Mouse (Mus musculus) gastrocnemius, adult 18-20 months (tissue): Measurements from ENCODE around the gene Pusl1. TPM values are rescaled to one million over a fixed set of nuclear protein-coding genes. Genes with fewer than 3 reads are reported as not detected.

Experiments used
- DNase-seq: peaks from one replicate; pipeline ENCODE4 v3.0.0; 2021; ENCODE audit warnings: low spot score
- long read RNA-seq, 2 experiments: library from polyadenylated mRNA; stranded (forward); transcript quantifications; one replicate each; pipeline ENCODE4 v2.0.0; 2021
- total RNA-seq, 2 experiments: library from RNA; stranded (reverse); gene quantifications; 2 replicates each; pipeline ENCODE4 v1.2.3; 2021

Gene Pusl1
- total RNA-seq, result 10 to 100 TPM; 11.2 to 13.2 TPM
- long read RNA-seq, experiment 1, transcript Pusl1-201 (8 exons, 1,243 nt), result major isoform, 8 of 14 reads
- long read RNA-seq, experiment 1, partial matches to known transcripts, result 1 of 14 reads
- long read RNA-seq, experiment 1, other reads (novel, unspliced or antisense), result 5 of 14 reads
- long read RNA-seq, experiment 2, partial matches to known transcripts, result 2 of 10 reads
- long read RNA-seq, experiment 2, other reads (novel, unspliced or antisense), result 5 of 10 reads

DNA sequence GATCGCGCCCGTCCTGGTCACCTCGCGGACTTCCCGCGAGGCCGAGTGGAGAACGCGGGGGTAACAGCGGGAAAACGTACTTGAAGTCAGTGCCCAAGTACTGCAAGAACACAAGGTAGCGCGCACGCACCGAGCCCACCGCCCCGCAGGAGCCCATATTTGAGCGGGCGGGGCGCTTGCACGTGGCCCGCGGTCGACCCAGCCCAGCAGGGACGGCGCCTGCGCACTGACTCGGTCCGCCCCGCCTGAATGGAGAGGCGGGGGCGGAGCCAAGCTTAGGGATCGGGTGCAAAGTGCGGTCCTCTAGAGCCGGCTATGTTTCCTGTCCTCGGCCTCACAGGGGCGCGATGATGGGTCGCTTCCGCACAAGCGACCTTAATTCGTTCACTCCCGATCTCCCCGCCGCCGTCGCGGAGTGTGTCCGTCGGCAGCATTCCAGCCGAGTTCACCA lies at the start of gene Pusl1, which contains the start of gene Acap3:
TSS of gene Pusl1 (minus strand) at position 231 of the 451 bp plus-strand sequence.
TSS of gene Acap3 (plus strand) at position 272 of the 451 bp plus-strand sequence.
- peak; percentile 96 for DNase-seq

DNA sequence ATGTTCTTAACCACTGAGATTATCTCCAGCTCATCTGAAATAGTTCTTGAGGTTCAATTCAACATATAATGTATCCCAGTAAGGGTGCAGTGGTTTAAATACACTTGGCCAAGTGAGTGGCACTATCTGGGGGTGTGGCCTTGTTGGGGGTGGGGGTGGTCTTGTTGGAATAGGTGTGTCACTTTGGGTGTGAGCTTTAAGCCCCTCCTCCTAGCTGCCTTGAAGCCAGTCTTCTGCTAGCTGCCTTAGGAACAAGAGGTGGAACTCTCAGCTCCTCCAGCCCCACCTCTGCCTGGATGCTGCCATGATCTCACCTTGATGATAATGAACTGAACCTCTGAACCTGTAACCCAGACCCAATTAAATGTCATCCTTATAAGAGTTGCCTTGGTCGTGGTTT lies 40.5 kb upstream of the Pusl1 start:
- no peak for DNase-seq

DNA sequence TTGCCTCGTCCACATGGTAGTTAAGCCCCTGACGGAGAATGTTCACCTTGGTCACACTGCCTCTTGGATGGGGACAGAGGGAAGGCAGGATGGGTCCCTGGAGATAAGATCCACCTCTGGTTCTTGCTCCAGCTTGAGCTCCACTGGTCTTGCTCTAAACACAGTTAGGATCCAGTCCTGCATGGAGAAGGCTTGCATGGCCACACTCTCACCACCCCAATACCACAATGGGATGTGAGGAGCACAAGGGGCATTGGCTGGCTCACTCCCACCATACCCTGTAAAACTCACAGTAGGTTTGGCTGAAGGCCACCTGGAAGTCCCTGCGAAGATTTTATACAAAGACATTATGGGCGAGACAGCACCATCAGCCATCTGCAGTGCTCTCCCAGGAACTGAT lies 17.2 kb upstream of the Pusl1 start:
- no peak for DNase-seq

DNA sequence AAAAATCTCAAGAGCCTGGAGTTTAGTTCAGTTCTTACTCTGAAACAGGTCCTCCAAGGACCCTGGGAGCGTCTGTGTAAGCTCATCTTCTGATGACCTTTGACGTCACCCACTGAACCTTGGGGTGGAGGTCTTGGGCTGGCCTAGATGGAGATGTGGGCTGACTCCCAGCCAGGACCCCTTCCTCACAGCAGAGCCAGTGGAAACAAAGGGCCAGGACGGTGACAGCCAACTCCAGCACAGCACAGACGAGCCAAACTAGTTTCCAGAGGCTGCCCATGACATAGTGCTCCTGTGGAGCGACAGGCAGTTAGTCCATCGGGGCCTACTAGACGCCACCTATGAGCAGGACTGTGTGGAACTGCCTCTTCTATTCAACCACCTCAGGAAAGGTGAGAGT lies 16.7 kb upstream of the Pusl1 start:
- peak; percentile 1 for DNase-seq

DNA sequence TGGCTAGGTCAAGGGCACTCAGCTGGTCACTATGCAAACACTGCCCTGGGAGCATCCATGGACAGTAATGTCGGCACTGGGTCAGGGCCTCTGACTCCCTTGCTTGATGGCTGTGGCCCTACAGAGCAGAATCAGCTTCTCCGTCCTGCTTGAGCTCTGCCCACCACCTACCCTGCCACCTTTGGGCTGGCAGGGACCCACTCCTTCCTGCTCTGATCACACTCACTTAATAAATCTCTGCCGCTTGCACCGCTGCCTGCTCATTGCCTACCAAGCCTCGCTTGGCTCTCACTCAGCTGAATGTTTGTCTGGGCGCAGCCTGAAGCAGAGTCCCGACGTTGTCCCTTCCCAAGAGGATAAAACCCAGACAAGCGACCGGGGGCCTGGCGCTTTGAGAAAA lies 15.4 kb upstream of the Pusl1 start:
- DNase-seq, result no peak

DNA sequence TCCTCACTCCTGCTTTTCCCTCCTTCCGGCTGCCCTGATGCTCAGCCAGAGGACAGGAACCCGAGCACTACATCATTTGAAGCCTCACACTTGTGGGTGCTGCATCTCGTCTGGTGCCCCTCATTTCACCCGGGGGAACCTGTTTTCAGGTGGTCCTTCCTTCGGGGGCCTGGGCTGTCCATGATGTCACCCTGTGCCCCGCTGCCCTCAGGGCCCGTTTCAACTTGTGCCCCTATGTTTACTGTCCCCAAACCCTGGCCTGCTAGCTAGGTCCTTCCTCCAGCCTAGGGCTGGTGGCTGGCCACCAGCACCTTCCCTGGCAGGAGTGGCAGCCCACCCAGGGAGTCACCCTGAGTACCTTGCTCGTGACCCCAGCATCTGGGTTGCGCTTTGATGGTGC lies 14.5 kb upstream of the Pusl1 start:
- DNase-seq, result no peak

DNA sequence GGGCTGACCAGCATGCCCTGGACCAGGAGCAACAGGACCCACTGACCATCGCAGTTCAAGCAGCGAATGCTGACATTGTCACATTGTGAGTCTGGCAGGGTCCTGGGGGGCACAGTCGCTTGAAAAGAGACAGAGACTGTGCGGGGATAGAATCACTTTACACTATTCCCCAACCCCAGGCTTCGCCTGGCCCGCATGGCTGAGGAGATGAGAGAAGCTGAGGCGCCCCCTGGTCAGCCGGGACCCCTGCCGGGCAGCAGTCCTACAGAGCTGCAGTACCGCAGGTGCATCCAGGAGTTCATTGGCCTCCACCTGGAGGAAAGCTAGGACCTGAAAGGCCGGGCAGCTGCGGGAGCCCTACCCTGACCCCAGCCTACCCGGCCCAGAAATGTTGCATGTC lies 14.1 kb upstream of the Pusl1 start:
- DNase-seq, result no peak

DNA sequence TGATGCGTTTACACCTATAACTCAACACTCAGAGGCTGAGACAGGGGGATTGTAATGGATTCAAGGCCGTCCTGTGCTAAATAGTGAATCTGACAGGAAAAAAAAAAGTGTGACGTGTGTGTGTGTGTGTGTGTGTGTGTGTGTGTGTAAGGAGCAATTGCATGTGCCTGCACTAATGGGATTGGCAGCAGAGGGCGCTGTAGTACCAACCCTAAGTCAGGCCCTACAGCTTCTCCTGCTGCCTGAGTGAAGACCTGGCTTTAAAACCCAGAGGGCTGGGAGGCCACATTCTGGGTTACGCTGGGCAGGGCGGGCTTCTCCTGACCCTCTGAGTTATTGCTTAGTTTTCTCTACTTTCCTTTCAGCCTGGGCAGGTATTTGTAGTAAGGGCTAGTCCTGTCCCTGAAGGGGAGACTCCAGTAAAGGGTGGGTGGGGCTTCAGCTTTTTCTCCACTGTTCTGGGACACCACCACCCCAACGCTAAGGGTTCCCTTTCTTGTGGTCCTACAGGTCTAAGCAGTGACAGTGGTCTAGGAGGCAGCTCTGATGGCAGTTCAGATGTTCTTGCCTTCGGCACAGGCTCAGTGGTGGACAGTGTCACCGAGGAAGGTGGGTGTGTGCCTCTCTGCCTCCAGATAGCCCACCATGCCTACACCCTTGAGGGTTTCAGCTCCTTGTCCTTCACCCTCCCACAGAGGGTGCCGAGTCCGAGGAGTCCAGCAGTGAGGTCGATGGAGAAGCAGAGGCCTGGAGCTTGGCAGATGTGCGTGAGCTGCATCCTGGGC lies 12.9 kb upstream of the Pusl1 start:
- no peak for DNase-seq

DNA sequence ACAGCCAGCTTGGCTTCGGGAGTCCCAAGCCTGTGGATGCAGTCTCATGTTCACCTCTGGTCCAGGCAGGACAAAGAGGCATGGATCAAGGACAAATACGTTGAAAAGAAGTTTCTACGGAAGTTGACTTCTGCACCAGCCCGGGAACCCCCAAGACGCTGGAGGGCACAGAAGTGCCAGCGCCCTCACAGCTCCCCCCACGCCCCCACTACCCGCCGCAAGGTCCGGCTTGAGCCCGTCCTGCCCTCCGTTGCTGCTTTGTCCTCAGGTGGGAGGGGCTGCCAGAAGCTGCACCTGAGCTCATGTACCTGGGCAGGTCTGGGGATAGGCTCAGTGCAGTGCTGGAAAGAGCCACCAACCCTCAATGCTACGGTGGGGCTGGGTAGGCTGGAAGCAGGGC lies 11.7 kb upstream of the Pusl1 start:
- no peak for DNase-seq

DNA sequence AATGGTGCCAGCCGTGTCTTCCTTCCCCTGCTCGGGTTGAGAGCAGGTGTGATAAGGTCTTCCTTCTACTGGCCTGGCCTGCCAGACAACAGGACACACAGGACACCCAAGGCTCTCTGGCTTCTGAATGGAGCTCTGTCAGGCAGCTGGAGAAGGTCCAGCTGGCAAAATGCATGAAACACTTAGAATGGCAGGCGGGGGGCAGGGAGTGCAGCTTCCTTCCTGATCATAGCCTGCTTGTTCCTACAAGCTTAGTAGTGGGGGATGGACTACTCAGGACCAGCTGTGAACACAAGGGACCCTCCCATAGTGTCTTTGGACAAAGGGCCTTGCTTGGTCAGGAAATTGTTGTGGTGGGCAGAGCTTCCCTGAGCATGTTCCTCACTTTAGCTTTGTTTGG lies 9.6 kb upstream of the Pusl1 start:
- no peak for DNase-seq

DNA sequence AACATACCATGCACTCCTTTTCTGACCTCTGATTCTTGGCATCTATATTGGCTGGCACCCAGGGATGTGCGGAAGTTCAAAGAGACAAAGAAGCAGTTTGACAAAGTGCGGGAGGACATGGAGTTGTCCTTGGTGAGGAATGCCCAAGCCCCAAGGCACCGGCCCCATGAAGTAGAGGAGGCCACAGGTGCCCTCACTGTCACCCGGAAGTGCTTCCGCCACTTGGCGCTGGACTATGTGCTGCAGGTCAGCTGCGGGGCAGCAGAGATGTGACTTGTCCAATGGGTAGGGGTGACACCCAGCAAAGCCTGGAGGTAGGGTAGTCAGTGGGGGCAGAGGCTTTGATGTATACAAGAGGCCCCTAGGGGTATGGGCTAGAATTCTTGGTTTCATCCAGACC lies 7.8 kb upstream of the Pusl1 start:
- no peak for DNase-seq

DNA sequence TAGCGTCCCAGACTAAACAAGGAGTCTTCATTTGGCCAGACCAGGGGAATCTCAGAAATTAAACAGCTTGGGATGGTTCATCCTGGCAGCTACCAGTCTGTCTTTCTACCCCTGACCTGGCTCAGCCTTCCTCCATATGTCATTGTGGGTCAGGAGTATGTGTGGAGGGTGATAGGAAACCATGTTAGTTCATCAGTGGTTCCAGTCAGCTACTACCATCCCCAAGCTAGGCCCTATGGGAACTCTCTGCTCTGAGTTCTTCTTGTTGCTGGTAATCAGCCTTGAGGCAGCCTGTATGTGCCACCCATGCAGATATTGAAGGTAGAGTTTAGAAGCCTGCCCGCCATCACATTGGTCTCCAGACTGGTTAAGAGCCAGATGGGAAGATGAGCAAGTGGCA lies 6.7 kb upstream of the Pusl1 start:
- DNase-seq, result no peak

DNA sequence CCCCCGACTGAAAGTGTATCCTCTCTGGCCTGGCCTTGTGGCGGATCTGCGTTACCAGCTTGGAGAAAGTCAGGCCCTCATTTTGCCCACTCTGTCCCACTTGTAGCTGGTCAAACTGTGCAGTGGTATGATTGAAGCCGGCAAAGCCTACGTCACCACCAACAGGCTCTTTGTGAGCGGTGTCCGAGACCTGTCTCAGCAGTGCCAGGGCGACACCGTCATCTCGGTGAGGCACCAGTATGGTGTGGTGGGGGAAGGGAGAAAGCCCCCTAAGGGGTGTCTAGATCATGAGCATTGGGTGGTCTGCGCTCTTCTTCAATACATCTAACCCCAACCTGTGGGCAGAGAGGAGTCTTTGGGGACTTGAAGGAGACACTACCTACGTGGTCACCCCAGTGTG lies 4.9 kb upstream of the Pusl1 start:
- DNase-seq, result no peak

DNA sequence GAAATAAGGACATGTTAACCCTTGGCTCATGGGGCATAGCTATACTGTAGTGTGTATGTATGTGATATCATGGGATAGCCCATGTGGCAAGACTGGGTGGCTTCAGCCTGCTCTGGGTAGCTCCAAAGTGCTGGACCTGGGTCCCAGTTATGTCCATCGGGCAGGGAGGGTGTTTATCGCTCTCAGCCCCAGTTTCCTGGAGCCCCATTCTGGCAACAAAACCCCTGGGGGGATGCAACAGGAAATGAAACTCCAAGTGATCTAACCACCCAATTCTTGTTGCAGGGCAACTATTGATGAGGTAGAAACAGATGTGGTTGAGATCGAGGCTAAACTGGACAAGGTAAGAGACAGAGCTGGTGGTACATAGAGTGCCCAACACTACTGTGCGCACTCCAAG lies 4.2 kb upstream of the Pusl1 start:
- no peak for DNase-seq

DNA sequence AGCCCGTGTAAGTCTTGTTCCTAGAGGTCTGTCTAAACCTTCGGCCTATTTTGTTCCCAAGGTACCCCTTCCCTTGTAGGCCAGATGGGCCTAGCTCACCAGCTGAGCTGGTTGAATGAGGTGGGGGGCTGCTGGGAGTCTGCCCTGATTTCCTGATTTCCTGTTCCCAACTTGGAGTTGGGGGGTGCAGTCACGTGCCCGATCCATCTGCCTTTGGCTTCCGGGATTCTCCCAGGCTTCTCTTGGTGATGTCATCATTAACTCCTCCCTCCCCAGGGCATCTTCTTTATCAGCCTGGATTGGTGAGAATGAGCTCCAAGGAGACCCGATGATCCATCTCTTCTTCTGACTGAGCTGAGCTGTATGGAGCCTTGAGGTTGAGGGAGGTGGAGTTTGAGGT lies 3.6 kb upstream of the Pusl1 start:
- peak; percentile 68 for DNase-seq

DNA sequence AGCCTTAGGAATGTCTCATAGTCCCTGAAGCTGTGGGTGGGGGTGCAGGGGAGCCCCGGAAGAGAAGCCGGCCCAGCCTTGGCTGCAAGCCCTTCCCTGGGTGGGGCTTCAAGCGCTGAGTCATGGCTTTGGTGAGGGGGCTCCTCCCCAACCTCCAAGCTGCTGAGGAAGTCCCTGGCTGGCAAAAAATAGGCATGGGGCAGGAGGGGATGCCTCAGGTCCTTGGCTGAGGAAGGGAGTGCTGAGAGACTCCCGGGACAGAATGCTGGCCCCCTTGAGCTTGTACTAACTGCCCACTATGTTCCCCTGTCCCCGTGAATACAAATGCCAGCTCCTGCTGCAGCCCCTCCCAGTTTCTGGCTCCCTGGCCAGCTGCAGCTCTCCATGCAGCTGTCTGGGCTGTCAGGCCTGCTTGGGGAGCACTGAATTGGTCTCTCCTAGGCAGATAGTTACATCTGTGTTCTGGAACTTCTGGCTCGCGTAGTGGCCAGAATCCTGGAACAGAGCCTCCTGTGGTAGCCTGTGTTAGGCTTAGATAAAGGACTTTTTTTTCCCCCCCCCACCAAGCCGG lies 2.8 kb upstream of the Pusl1 start:
- DNase-seq, result peak; percentile 88

DNA sequence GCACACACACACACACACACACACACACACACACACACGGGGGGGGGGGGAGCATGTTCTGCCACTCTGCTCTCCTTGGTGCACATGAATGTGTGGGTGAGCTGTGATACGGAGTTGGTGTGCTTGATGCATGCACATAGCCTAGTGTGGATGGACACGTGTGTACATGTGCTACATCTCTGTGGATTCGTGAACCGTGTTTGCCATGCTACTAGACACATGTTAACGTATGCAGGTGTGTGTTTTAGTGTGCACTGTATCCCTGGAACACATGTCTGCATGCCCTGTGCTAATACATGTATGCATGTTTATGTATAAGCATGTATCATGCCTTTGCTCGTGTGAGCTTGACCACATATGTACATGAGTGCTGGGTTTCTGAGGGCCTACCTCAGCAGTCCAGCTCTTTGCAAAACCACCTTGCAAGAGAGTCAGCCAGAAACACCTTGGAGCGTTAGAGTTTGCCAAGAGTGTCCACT lies 1.7 kb upstream of the Pusl1 start:
- DNase-seq, result no peak

DNA sequence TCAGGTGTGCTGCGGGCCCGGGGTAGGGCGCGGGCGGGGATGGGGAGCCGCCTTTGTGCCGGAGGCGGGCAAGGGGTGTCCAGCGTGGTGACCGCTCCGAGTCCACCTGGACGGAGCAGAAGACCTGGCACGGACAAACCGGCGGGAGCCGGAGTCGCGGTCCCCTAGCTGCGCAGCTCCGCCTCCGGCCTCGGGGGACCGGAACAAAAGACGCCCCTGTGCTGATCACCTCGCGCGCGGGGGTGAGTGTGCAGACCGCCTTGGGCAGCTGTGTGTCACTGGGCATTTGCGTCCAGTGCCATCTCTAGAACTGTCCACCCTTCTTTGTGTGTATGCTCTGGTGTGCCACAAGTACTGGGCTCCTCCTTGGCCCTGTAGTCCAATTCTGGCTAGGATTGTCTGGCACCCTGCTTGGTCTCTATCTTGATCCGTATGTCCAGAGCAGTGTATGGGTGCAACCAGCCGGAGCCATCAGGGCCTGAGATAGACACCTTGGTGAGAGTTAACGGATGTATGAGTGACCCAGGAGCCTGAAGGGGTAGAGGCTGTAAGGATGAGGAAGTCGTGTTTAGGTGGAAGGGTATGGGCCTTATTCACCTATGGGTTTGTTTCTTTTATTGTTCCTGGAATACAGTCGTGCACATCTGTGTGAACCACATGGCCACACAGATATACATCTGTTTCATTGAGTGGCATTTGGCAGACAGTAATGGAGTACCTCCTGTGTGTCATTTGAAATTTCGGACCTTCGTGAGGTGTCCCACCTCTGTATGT lies 1.0 kb upstream of the Pusl1 start:
- DNase-seq, result no peak

DNA sequence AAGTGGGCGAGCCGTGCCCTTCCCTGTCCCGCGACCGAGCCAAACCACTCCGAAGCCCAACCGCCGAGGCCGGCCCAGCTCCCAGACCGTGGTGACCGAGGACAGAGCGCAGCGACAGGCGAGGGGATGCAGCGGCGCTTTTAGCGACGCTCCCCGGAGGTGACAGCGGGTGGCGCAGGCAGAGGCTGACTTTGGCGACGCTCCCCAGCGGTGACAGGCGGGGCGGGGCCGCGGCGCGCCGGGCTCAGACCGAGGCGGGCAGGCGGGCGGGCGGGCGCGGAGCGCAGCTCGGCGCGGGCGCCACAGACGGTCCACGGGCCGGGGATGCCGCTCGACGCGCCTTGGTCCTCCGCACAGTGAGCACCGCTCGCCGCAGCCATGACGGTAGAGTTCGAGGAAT lies 436 bp upstream of the Pusl1 start:
- DNase-seq, result peak; percentile 84

DNA sequence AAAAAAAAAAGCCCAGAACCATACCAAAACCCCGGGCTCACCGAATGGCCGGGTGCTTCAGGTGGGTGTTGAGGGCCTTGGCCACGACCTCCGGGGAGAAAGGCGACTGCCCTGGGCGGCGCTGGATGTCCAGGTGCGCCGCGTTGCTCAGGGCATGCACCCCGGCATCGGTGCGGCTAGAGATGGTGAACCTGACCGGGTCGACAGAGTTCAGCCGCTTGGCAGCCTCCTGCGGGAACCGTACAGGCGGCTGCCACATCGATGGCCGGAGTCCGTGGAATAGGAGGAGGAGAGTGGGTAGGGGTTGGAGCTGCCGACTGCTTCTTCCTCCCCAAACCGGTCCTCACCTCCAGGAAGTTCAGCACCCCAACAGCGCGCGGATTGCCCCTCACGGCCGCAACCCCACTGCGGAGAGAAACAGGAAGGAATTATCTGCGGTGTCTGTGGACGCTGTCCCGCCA lies 540 bp downstream of the Pusl1 start:
- no peak for DNase-seq

DNA sequence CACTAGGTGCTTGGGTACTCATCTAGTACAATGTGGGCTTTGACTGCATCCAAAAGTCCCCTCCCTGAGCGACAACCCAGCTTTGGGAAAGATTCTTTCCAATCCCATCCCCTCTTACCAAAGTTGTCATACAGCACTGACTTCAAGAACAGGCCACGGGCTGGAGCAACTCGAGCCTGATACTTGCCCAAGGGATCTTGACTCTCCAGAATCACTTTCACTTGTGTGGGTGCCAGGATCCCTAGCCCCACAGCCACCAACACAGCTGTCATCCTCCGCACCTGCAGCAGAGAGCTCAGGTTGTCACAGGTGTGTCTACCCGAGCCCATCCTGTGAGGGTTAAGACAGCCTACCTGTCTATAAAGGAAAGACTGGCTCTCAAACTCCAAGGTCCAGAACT lies 2.3 kb downstream of the Pusl1 start:
- DNase-seq, result no peak

DNA sequence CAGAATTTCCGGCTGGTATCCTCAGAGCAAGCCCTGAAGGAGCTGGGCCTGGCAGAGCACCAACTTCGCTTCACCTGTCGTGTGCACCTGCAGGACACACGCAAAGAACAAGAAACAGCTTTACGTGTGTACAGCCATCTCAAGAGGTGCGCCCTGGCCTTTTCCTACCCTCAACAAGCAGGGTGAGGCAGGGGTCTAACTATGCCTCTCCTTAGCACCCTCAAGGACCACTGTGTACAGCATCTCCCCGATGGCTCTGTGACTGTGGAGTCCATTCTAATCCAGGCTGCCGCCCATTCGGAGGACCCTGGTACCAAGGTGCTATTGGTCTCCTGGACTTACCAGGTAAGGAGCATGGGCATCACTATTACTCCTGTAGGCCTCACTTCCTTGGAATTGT lies 3.4 kb downstream of the Pusl1 start:
- DNase-seq, result no peak
